Mouse (Mus musculus) heart, postnatal 0 days (tissue): ENCODE data around the gene Kmt5c. TPM values are rescaled to one million over a fixed set of nuclear protein-coding genes. Genes with fewer than 3 reads are reported as not detected.

Source experiments
- ATAC-seq: fragments of 200-750 bp; cut with Nextera tagmentation; 2 replicates; pipeline ENCODE4 v1.8.0; 2017; ENCODE audit warnings: low read depth, moderate number of reproducible peaks, moderate library complexity; ENCODE audit not compliant: insufficient read depth
- DNase-seq: peaks from one replicate; pipeline ENCODE4 v3.0.0-alpha.2; 2016; ENCODE audit warnings: low spot score
- H3K27ac ChIP-seq: fragments of 300-500 bp; sonication (generic); 2 replicates; pipeline ENCODE4 v1.5.1; 2014; ENCODE audit warnings: low read depth, mild to moderate bottlenecking
- H3K27me3 ChIP-seq: fragments of 300-500 bp; sonication (generic); 2 replicates; pipeline ENCODE4 v1.6.1; 2014; ENCODE audit warnings: low read length, mixed read lengths; ENCODE audit not compliant: control insufficient read depth, insufficient read depth
- H3K36me3 ChIP-seq: fragments of 300-500 bp; sonication (generic); replicated peaks from 2 replicates; pipeline ENCODE4 v1.6.1; 2014; ENCODE audit warnings: low read length, mixed read lengths; ENCODE audit not compliant: control insufficient read depth, insufficient read depth
- H3K4me1 ChIP-seq: fragments of 300-500 bp; sonication (generic); 2 replicates; pipeline ENCODE4 v1.6.1; 2014; ENCODE audit warnings: antibody characterized with exemption; ENCODE audit not compliant: control insufficient read depth, insufficient read depth
- H3K4me2 ChIP-seq: fragments of 300-500 bp; sonication (generic); 2 replicates; pipeline ENCODE4 v1.6.1; 2014; ENCODE audit warnings: low read depth, mild to moderate bottlenecking, low read length, moderate library complexity
- H3K4me3 ChIP-seq: fragments of 300-500 bp; sonication (generic); 2 replicates; pipeline ENCODE4 v1.5.1; 2014; ENCODE audit warnings: low read depth, low read length
- H3K9ac ChIP-seq: fragments of 300-500 bp; sonication (generic); replicated peaks from 2 replicates; pipeline ENCODE4 v1.6.1; 2014; ENCODE audit warnings: low read depth, low read length, mixed read lengths
- H3K9me3 ChIP-seq: fragments of 300-500 bp; sonication (generic); replicated peaks from 2 replicates; pipeline ENCODE4 v1.6.1; 2016; ENCODE audit warnings: low read length; ENCODE audit not compliant: control insufficient read depth
- CTCF ChIP-seq: IDR thresholded peaks from 2 replicates; pipeline ENCODE4 v1.5.1; 2016; ENCODE audit warnings: antibody characterized with exemption, control low read depth, low read depth
- EP300 ChIP-seq: IDR thresholded peaks from 2 replicates; pipeline ENCODE4 v1.6.1; 2016; ENCODE audit warnings: antibody characterized with exemption, low read depth
- WGBS: fragments of 180-500 bp; shearing (Covaris S2); extraction: QIAGEN DNeasy Blood & Tissue Kit; methylation state at CpG from one replicate; pipeline ENCODE4 v1.1.7; 2014; 5-methylcytosine and 5-hydroxymethylcytosine counted together
- polyA plus RNA-seq: library from polyadenylated mRNA; unstranded; fragments of >200 nt; fragmentation: Nextera tagmentation; extraction: Ambion mirVana; gene quantifications from 2 replicates; pipeline ENCODE4 v1.2.1, GENCODE M21; 2015
- total RNA-seq: library from RNA; depleted of rRNA; stranded (reverse); fragments of >200 nt; gene quantifications from 2 replicates; pipeline ENCODE4 v1.2.3, GENCODE M21; 2014; ENCODE audit warnings: low replicate concordance; rRNA removed

Gene Kmt5c
- total and polyA plus RNA-seq, 2 experiments from 2014 or later: 38.3 to 62.9 TPM

DNA sequence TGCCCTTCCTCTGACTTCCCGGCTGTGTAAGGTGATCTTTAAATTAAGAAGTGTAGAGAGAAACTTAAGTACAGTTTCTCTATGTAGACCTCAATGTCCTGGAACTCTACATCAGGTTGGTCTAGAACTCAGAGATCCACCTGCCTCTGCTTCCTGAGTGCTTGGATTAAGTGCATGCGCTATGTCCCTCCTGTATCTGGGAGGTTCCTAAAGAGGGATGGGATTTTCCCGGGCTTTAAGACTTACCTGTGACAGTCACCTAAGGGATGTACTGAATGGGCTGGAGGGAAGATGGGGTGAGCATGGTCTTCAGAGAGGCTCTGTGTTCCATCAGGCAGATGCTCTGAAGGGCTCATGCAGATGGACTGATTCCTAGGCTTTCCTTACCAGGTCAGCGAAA, 53.8 kb downstream of the Kmt5c start:
- Histone ChIP-seq H3K9me3 (no peaks in the 10 kb centered on the region), H3K4me2 (peak overlapping the region; percentile 79), H3K9ac (peak overlapping the region; percentile 88), H3K36me3 (peaks cover 33% of the 10 kb centered on the region), H3K4me3 (peak overlapping the region; percentile 74), H3K4me1 (peaks cover 2% of the 10 kb centered on the region; the same call in 1 of the 2 replicates), H3K27me3 (no peaks in the 10 kb centered on the region), H3K27ac (peak overlapping the region; percentile 95; the same call in 1 of the 2 replicates)
- ATAC-seq: no peak
- 38% methylated on average over 4 of the region's 4 CpGs for WGBS
- no peak for TF ChIP-seq CTCF
- no peak for TF ChIP-seq EP300
- no peak for DNase-seq

DNA sequence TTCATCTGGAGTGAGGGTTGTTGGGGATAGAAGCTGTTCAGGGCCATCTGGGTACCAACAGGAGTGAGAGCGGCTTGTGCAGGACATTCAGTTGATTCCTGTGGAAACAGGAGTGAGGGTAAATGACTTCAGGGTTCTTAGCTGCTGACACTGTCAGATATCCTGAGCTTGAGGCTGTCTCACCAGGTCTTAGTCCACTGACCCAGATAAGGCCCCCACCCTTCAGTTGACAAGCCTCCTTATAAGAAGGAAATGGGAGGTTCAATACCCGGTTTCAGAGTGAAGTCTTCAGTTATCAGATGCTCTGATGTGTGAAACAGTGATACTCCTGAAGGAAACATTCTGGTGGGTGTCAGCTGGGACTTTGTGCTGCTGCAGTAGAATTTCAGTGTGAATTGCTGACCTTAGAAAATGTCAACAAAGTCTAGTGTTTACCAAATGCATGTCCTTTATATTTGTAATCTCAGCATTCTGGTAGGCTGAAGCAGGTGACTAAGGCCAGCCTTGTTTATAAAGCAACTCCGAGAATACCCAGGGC, 54.8 kb downstream of the Kmt5c start:
- Histone ChIP-seq H3K4me3 (no peak overlapping the region), H3K36me3 (peaks cover 33% of the 10 kb centered on the region), H3K9ac (no peak overlapping the region), H3K4me1 (no peaks in the 10 kb centered on the region), H3K4me2 (no peak overlapping the region), H3K27ac (no peak overlapping the region), H3K27me3 (no peaks in the 10 kb centered on the region), H3K9me3 (no peaks in the 10 kb centered on the region)
- ATAC-seq: no peak
- 70% methylated on average over 3 of the region's 3 CpGs for WGBS
- DNase-seq: no peak
- TF ChIP-seq CTCF (no peak), EP300 (no peak)

- Histone ChIP-seq H3K4me2 (no peak overlapping the region), H3K9ac (no peak overlapping the region), H3K27me3 (no peaks in the 10 kb centered on the region), H3K27ac (0 out of 2 replicates have a peak overlapping the region, but pooled peaks have one; percentile 13), H3K4me3 (no peak overlapping the region), H3K36me3 (peaks cover 33% of the 10 kb centered on the region), H3K9me3 (no peaks in the 10 kb centered on the region), H3K4me1 (no peaks in the 10 kb centered on the region)
- peak; percentile 75 for TF ChIP-seq CTCF
- TF ChIP-seq EP300: no peak
- peak; percentile 66 for DNase-seq
- 64% methylated on average over 7 of the region's 7 CpGs for WGBS
- no peak for ATAC-seq
These were observed 56.0 kb downstream of the Kmt5c start for GRCm38 (mm10) chr7:4795767-4796433.

Other genes starting within 250 kb of the Kmt5c start
- gene Ppp1r12c, start 238.4 kb upstream of the Kmt5c start, total RNA-seq: 89.1 and 105 TPM in 2 replicates
- gene Ppp1r12c, start 238.4 kb upstream of the Kmt5c start, polyA plus RNA-seq: 22.5 and 24.2 TPM in 2 replicates
- gene Tnnt1, start 223.7 kb upstream of the Kmt5c start, total RNA-seq: 27.4 and 28.3 TPM in 2 replicates
- gene Tnnt1, start 223.7 kb upstream of the Kmt5c start, polyA plus RNA-seq: 93.7 and 106 TPM in 2 replicates
- gene Tnni3, start 215.9 kb upstream of the Kmt5c start, total RNA-seq: 4,764 and 5,473 TPM in 2 replicates
- gene Tnni3, start 215.9 kb upstream of the Kmt5c start, polyA plus RNA-seq: 8,811 and 8,917 TPM in 2 replicates
- gene Dnaaf3, start 207.7 kb upstream of the Kmt5c start, total RNA-seq: 0.11 and 2.6 TPM in 2 replicates
- gene Dnaaf3, start 207.7 kb upstream of the Kmt5c start, polyA plus RNA-seq: 0.60 and 0.63 TPM in 2 replicates
- gene Syt5, start 192.6 kb upstream of the Kmt5c start, total RNA-seq: 0.23 and 1.4 TPM in 2 replicates
- 0.70 and 0.92 TPM in 2 replicates for gene Syt5, start 192.6 kb upstream of the Kmt5c start, polyA plus RNA-seq
- gene Ptprh, start 136.1 kb upstream of the Kmt5c start, total RNA-seq: not detected in 2 replicates
- gene Ptprh, start 136.1 kb upstream of the Kmt5c start, polyA plus RNA-seq: not detected in 2 replicates
- gene Tmem86b, start 108.7 kb upstream of the Kmt5c start, total RNA-seq: 4.8 and 11.5 TPM in 2 replicates
- 0.33 and 0.82 TPM in 2 replicates for gene Tmem86b, start 108.7 kb upstream of the Kmt5c start, polyA plus RNA-seq
- gene Ppp6r1, start 81.1 kb upstream of the Kmt5c start, total RNA-seq: 101 and 146 TPM in 2 replicates
- gene Ppp6r1, start 81.1 kb upstream of the Kmt5c start, polyA plus RNA-seq: 4.9 and 5.7 TPM in 2 replicates
- 138 and 156 TPM in 2 replicates for gene Hspbp1, start 55.0 kb upstream of the Kmt5c start, total RNA-seq
- gene Hspbp1, start 55.0 kb upstream of the Kmt5c start, polyA plus RNA-seq: 69.8 and 72.9 TPM in 2 replicates
- 7.1 and 10.9 TPM in 2 replicates for gene Brsk1, start 49.5 kb upstream of the Kmt5c start, total RNA-seq
- 0.22 and 0.36 TPM in 2 replicates for gene Brsk1, start 49.5 kb upstream of the Kmt5c start, polyA plus RNA-seq
- 0.23 TPM in 1 of 2 replicates, not detected in the other for gene Tmem150b, start 14.9 kb upstream of the Kmt5c start, total RNA-seq
- not detected in 2 replicates for gene Tmem150b, start 14.9 kb upstream of the Kmt5c start, polyA plus RNA-seq
- gene Cox6b2, start 13.0 kb downstream of the Kmt5c start, total RNA-seq: 20.8 TPM in 1 of 2 replicates, not detected in the other
- 27.1 and 27.8 TPM in 2 replicates for gene Cox6b2, start 13.0 kb downstream of the Kmt5c start, polyA plus RNA-seq
- not detected in 2 replicates for gene Fam71e2, start 31.2 kb downstream of the Kmt5c start, total RNA-seq
- gene Fam71e2, start 31.2 kb downstream of the Kmt5c start, polyA plus RNA-seq: not detected in 2 replicates
- not detected in 2 replicates for gene Il11, start 42.7 kb downstream of the Kmt5c start, total RNA-seq
- not detected in 2 replicates for gene Il11, start 42.7 kb downstream of the Kmt5c start, polyA plus RNA-seq
- gene Tmem190, start 42.8 kb downstream of the Kmt5c start, total RNA-seq: not detected in 2 replicates
- not detected in 2 replicates for gene Tmem190, start 42.8 kb downstream of the Kmt5c start, polyA plus RNA-seq
- gene Tmem238, start 49.5 kb downstream of the Kmt5c start, total RNA-seq: 2.2 and 21.0 TPM in 2 replicates
- 8.0 and 8.6 TPM in 2 replicates for gene Tmem238, start 49.5 kb downstream of the Kmt5c start, polyA plus RNA-seq
- 141 and 173 TPM in 2 replicates for gene Rpl28, start 52.8 kb downstream of the Kmt5c start, total RNA-seq
- gene Rpl28, start 52.8 kb downstream of the Kmt5c start, polyA plus RNA-seq: 259 and 269 TPM in 2 replicates
- 440 and 486 TPM in 2 replicates for gene Ube2s, start 72.5 kb downstream of the Kmt5c start, total RNA-seq
- gene Ube2s, start 72.5 kb downstream of the Kmt5c start, polyA plus RNA-seq: 156 and 174 TPM in 2 replicates
- 0.23 TPM in 1 of 2 replicates, not detected in the other for gene Shisa7, start 104.6 kb downstream of the Kmt5c start, total RNA-seq
- gene Shisa7, start 104.6 kb downstream of the Kmt5c start, polyA plus RNA-seq: not detected in 2 replicates
- gene Isoc2b, start 130.1 kb downstream of the Kmt5c start, total RNA-seq: 1.4 and 20.0 TPM in 2 replicates
- 4.5 and 6.5 TPM in 2 replicates for gene Isoc2b, start 130.1 kb downstream of the Kmt5c start, polyA plus RNA-seq
- gene Isoc2a, start 137.0 kb downstream of the Kmt5c start, total RNA-seq: 15.2 and 25.6 TPM in 2 replicates
- 1.4 and 1.6 TPM in 2 replicates for gene Isoc2a, start 137.0 kb downstream of the Kmt5c start, polyA plus RNA-seq
- gene Gm36210, start 166.4 kb downstream of the Kmt5c start, total RNA-seq: 0.88 TPM in 1 of 2 replicates, not detected in the other
- gene Gm36210, start 166.4 kb downstream of the Kmt5c start, polyA plus RNA-seq: 0.08 and 0.12 TPM in 2 replicates
- gene Zfp628, start 175.1 kb downstream of the Kmt5c start, total RNA-seq: 8.9 and 13.1 TPM in 2 replicates
- gene Zfp628, start 175.1 kb downstream of the Kmt5c start, polyA plus RNA-seq: 1.7 and 1.9 TPM in 2 replicates
- 2.0 and 4.2 TPM in 2 replicates for gene Nat14, start 181.9 kb downstream of the Kmt5c start, total RNA-seq
- gene Nat14, start 181.9 kb downstream of the Kmt5c start, polyA plus RNA-seq: 2.8 and 3.6 TPM in 2 replicates
- 3.5 and 5.0 TPM in 2 replicates for gene Ssc5d, start 185.7 kb downstream of the Kmt5c start, total RNA-seq
- 1.1 and 1.2 TPM in 2 replicates for gene Ssc5d, start 185.7 kb downstream of the Kmt5c start, polyA plus RNA-seq
- gene Sbk2, start 224.3 kb downstream of the Kmt5c start, total RNA-seq: 16.4 and 19.9 TPM in 2 replicates
- 22.0 and 24.3 TPM in 2 replicates for gene Sbk2, start 224.3 kb downstream of the Kmt5c start, polyA plus RNA-seq
- 3.2 and 3.9 TPM in 2 replicates for gene Sbk3, start 231.1 kb downstream of the Kmt5c start, total RNA-seq
- gene Sbk3, start 231.1 kb downstream of the Kmt5c start, polyA plus RNA-seq: 2.7 and 4.1 TPM in 2 replicates